Mouse (Mus musculus): Measurements from ENCODE around the gene Sel1l. TPM values are rescaled to one million over a fixed set of nuclear protein-coding genes. Genes with fewer than 3 reads are reported as not detected.

Sel1l gene
- polyA plus RNA-seq, 1 experiment from 2014 or later: 63.2 TPM

- no peak overlapping the region for H3K27ac ChIP-seq (replicated peaks)
- H3K4me1 ChIP-seq: 0 out of 2 replicates have a peak, but pooled peaks cover 3% of the 10 kb centered on the region
- no peaks in the 10 kb centered on the region for H3K9me3 ChIP-seq (replicated peaks)
- H3K27me3 ChIP-seq (ENCODE audit: low read depth, poor library complexity, severe bottlenecking): no peaks in the 10 kb centered on the region
- no peak overlapping the region for H3K4me3 ChIP-seq
- no peak for DNase-seq (ENCODE audit: low spot score)
- H3K36me3 ChIP-seq: peaks cover 58% of the 10 kb centered on the region
- WGBS: 88% methylated on average over 6 of the region's 6 CpGs
Measured at GRCm38 (mm10) chr12:91807761-91808160, 41.2 kb downstream of the Sel1l start.

GRCm38 (mm10) chr12:91807095-91807494 lies 41.9 kb downstream of the Sel1l start:
- WGBS: 90% methylated on average over 11 of the region's 11 CpGs
- H3K4me3 ChIP-seq: no peak overlapping the region

GRCm38 (mm10) chr12:91804262-91804661 lies 44.7 kb downstream of the Sel1l start:
- 85% methylated on average over 3 of the region's 3 CpGs for WGBS
- no peak overlapping the region for H3K27ac ChIP-seq (replicated peaks)

More at GRCm38 (mm10) chr12:91807095-91807494, 41.9 kb downstream of the Sel1l start:
- H3K27me3 ChIP-seq (ENCODE audit: low read depth, poor library complexity, severe bottlenecking): no peaks in the 10 kb centered on the region
- no peak for DNase-seq (ENCODE audit: low spot score)
- H3K27ac ChIP-seq (replicated peaks): no peak overlapping the region
- H3K9me3 ChIP-seq (replicated peaks): no peaks in the 10 kb centered on the region
- peaks cover 52% of the 10 kb centered on the region for H3K36me3 ChIP-seq
- H3K4me1 ChIP-seq: 0 out of 2 replicates have a peak, but pooled peaks cover 3% of the 10 kb centered on the region

GRCm38 (mm10) chr12:91803207-91803932 lies 45.6 kb downstream of the Sel1l start:
- peaks cover 16% of the 10 kb centered on the region for H3K36me3 ChIP-seq
- H3K4me3 ChIP-seq: no peak overlapping the region
- WGBS: 82% methylated on average over 13 of the region's 13 CpGs
- DNase-seq (ENCODE audit: low spot score): no peak
- H3K27ac ChIP-seq (replicated peaks): no peak overlapping the region
- H3K9me3 ChIP-seq (replicated peaks): no peaks in the 10 kb centered on the region
- H3K27me3 ChIP-seq (ENCODE audit: low read depth, poor library complexity, severe bottlenecking): no peaks in the 10 kb centered on the region
- H3K4me1 ChIP-seq: 0 out of 2 replicates have a peak, but pooled peaks cover 3% of the 10 kb centered on the region

More at GRCm38 (mm10) chr12:91804262-91804661, 44.7 kb downstream of the Sel1l start:
- 0 out of 2 replicates have a peak, but pooled peaks cover 3% of the 10 kb centered on the region for H3K4me1 ChIP-seq
- peaks cover 25% of the 10 kb centered on the region for H3K36me3 ChIP-seq
- DNase-seq (ENCODE audit: low spot score): no peak
- H3K9me3 ChIP-seq (replicated peaks): no peaks in the 10 kb centered on the region
- H3K27me3 ChIP-seq (ENCODE audit: low read depth, poor library complexity, severe bottlenecking): no peaks in the 10 kb centered on the region
- H3K4me3 ChIP-seq: no peak overlapping the region

- Histone ChIP-seq H3K9me3 (replicated peaks) (no peaks in the 10 kb centered on the region), H3K27me3 (ENCODE audit: low read depth, poor library complexity, severe bottlenecking) (no peaks in the 10 kb centered on the region)
- 91% methylated on average over 12 of the region's 12 CpGs for whole genome bisulfite sequencing
Measured at GRCm38 (mm10) chr12:91802586-91803206, 46.3 kb downstream of the Sel1l start.

GRCm38 (mm10) chr12:91800861-91801385 lies 48.0 kb downstream of the Sel1l start:
- no peak for DNase-seq (ENCODE audit: low spot score)
- Histone ChIP-seq H3K27ac (replicated peaks) (no peak overlapping the region), H3K27me3 (ENCODE audit: low read depth, poor library complexity, severe bottlenecking) (no peaks in the 10 kb centered on the region), H3K9me3 (replicated peaks) (no peaks in the 10 kb centered on the region), H3K36me3 (no peaks in the 10 kb centered on the region), H3K4me1 (0 out of 2 replicates have a peak, but pooled peaks cover 3% of the 10 kb centered on the region), H3K4me3 (no peak overlapping the region)
- 84% methylated on average over 6 of the region's 6 CpGs for WGBS

More at GRCm38 (mm10) chr12:91802586-91803206, 46.3 kb downstream of the Sel1l start:
- H3K4me3 ChIP-seq: no peak overlapping the region
- no peak overlapping the region for H3K27ac ChIP-seq (replicated peaks)
- DNase-seq (ENCODE audit: low spot score): no peak
- 0 out of 2 replicates have a peak, but pooled peaks cover 3% of the 10 kb centered on the region for H3K4me1 ChIP-seq
- H3K36me3 ChIP-seq: peaks cover 10% of the 10 kb centered on the region

GRCm38 (mm10) chr12:91799821-91800335 lies 49.1 kb downstream of the Sel1l start:
- no peaks in the 10 kb centered on the region for H3K27me3 ChIP-seq (ENCODE audit: low read depth, poor library complexity, severe bottlenecking)
- 80% methylated on average over 12 of the region's 12 CpGs for WGBS
- H3K4me3 ChIP-seq: no peak overlapping the region
- 0 out of 2 replicates have a peak, but pooled peaks cover 3% of the 10 kb centered on the region for H3K4me1 ChIP-seq
- H3K9me3 ChIP-seq (replicated peaks): no peaks in the 10 kb centered on the region
- no peak overlapping the region for H3K27ac ChIP-seq (replicated peaks)
- no peak for DNase-seq (ENCODE audit: low spot score)
- H3K36me3 ChIP-seq: no peaks in the 10 kb centered on the region

- Histone ChIP-seq H3K27me3 (ENCODE audit: low read depth, poor library complexity, severe bottlenecking) (no peaks in the 10 kb centered on the region), H3K4me3 (no peak overlapping the region), H3K9me3 (replicated peaks) (no peaks in the 10 kb centered on the region), H3K27ac (replicated peaks) (no peak overlapping the region), H3K36me3 (no peaks in the 10 kb centered on the region), H3K4me1 (0 out of 2 replicates have a peak, but pooled peaks cover 3% of the 10 kb centered on the region)
- no peak for DNase-seq (ENCODE audit: low spot score)
- WGBS: 22% methylated on average over 6 of the region's 6 CpGs
Measured at GRCm38 (mm10) chr12:91799379-91799773, 49.6 kb downstream of the Sel1l start.

- Histone ChIP-seq H3K9me3 (replicated peaks) (no peaks in the 10 kb centered on the region), H3K36me3 (no peaks in the 10 kb centered on the region), H3K27ac (replicated peaks) (no peak overlapping the region), H3K4me3 (no peak overlapping the region), H3K27me3 (ENCODE audit: low read depth, poor library complexity, severe bottlenecking) (no peaks in the 10 kb centered on the region), H3K4me1 (0 out of 2 replicates have a peak, but pooled peaks cover 3% of the 10 kb centered on the region)
- DNase-seq (ENCODE audit: low spot score): peak; percentile 19
- 78% methylated on average over 6 of the region's 6 CpGs for WGBS
Measured at GRCm38 (mm10) chr12:91798720-91799378, 50.1 kb downstream of the Sel1l start.

- DNase-seq (ENCODE audit: low spot score): no peak
- Histone ChIP-seq H3K9me3 (replicated peaks) (no peaks in the 10 kb centered on the region), H3K27me3 (ENCODE audit: low read depth, poor library complexity, severe bottlenecking) (no peaks in the 10 kb centered on the region), H3K27ac (replicated peaks) (no peak overlapping the region), H3K4me1 (no peaks in the 10 kb centered on the region), H3K36me3 (no peaks in the 10 kb centered on the region), H3K4me3 (no peak overlapping the region)
- 83% methylated on average over 4 of the region's 4 CpGs for WGBS
Measured at GRCm38 (mm10) chr12:91796774-91797173, 52.2 kb downstream of the Sel1l start.

GRCm38 (mm10) chr12:91793266-91793665 lies 55.7 kb downstream of the Sel1l start:
- 77% methylated on average over 8 of the region's 8 CpGs for WGBS
- DNase-seq (ENCODE audit: low spot score): no peak
- no peaks in the 10 kb centered on the region for H3K4me1 ChIP-seq
- no peaks in the 10 kb centered on the region for H3K27me3 ChIP-seq (ENCODE audit: low read depth, poor library complexity, severe bottlenecking)
- no peak overlapping the region for H3K27ac ChIP-seq (replicated peaks)
- H3K4me3 ChIP-seq: no peak overlapping the region
- H3K36me3 ChIP-seq: no peaks in the 10 kb centered on the region
- no peaks in the 10 kb centered on the region for H3K9me3 ChIP-seq (replicated peaks)

GRCm38 (mm10) chr12:91791822-91792221 lies 57.1 kb downstream of the Sel1l start:
- Histone ChIP-seq H3K4me1 (no peaks in the 10 kb centered on the region), H3K27me3 (ENCODE audit: low read depth, poor library complexity, severe bottlenecking) (no peaks in the 10 kb centered on the region), H3K9me3 (replicated peaks) (no peaks in the 10 kb centered on the region), H3K27ac (replicated peaks) (no peak overlapping the region), H3K36me3 (no peaks in the 10 kb centered on the region), H3K4me3 (no peak overlapping the region)
- WGBS: 84% methylated on average over 4 of the region's 4 CpGs
- DNase-seq (ENCODE audit: low spot score): no peak

Data from midbrain, embryonic 10.5 days (tissue).